Mouse (Mus musculus): ENCODE measurements around the gene Gm28042. TPM values are rescaled to one million over a fixed set of nuclear protein-coding genes. Genes with fewer than 3 reads are reported as not detected.

The Gm28042 gene
- polyA plus RNA-seq, 1 experiment from 2014 or later: 6.3 TPM

GRCm38 (mm10) chr2:119993515-119993914 lies 33.8 kb upstream of the Gm28042 start:
- Histone ChIP-seq H3K9ac (ENCODE audit: low read depth, low read length) (no peak overlapping the region), H3K4me2 (ENCODE audit: low read length) (no peak overlapping the region), H3K27ac (ENCODE audit: low read length) (no peak overlapping the region), H3K4me1 (ENCODE audit: control insufficient read depth, insufficient read depth, low read length) (no peaks in the 10 kb centered on the region), H3K27me3 (ENCODE audit: control insufficient read depth, insufficient read depth, low read depth, low read length) (no peaks in the 10 kb centered on the region), H3K36me3 (ENCODE audit: control insufficient read depth, insufficient read depth, low read length) (no peaks in the 10 kb centered on the region), H3K4me3 (ENCODE audit: low read depth, low read length) (no peak overlapping the region), H3K9me3 (replicated peaks; ENCODE audit: control insufficient read depth, low read length, poor library complexity, severe bottlenecking) (no peaks in the 10 kb centered on the region)
- no peak for ATAC-seq
- WGBS: 47% methylated on average over 2 of the region's 2 CpGs

DNA sequence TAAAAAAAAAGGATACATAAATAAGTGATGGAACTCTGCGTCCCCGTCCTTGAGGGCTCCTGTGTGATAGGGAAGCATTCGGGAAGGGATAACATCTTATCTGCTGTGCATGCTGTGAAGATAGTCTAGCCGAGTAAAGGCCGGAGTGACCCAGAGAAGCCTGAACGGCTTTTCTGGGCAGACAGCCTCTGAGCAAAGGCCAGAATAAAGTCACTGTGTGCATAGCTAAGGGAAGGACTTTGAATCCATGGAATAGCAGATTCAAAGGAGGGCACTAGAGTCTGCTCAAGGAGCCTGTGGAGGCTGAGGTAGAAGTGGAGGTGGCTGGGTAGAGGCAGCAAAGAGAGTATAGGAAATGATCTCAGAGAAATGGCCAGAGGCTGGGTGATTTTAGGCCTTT lies 32.5 kb upstream of the Gm28042 start:
- H3K27me3 ChIP-seq (ENCODE audit: control insufficient read depth, insufficient read depth, low read depth, low read length): no peaks in the 10 kb centered on the region
- H3K36me3 ChIP-seq (ENCODE audit: control insufficient read depth, insufficient read depth, low read length): no peaks in the 10 kb centered on the region
- H3K4me3 ChIP-seq (ENCODE audit: low read depth, low read length): no peak overlapping the region
- 88% methylated on average over 6 of the region's 6 CpGs for WGBS
- no peak for ATAC-seq
- H3K9me3 ChIP-seq (replicated peaks; ENCODE audit: control insufficient read depth, low read length, poor library complexity, severe bottlenecking): no peaks in the 10 kb centered on the region
- no peak overlapping the region for H3K9ac ChIP-seq (ENCODE audit: low read depth, low read length)
- no peak overlapping the region for H3K4me2 ChIP-seq (ENCODE audit: low read length)
- no peaks in the 10 kb centered on the region for H3K4me1 ChIP-seq (ENCODE audit: control insufficient read depth, insufficient read depth, low read length)
- H3K27ac ChIP-seq (ENCODE audit: low read length): no peak overlapping the region; the same call in 1 of the 2 replicates

DNA sequence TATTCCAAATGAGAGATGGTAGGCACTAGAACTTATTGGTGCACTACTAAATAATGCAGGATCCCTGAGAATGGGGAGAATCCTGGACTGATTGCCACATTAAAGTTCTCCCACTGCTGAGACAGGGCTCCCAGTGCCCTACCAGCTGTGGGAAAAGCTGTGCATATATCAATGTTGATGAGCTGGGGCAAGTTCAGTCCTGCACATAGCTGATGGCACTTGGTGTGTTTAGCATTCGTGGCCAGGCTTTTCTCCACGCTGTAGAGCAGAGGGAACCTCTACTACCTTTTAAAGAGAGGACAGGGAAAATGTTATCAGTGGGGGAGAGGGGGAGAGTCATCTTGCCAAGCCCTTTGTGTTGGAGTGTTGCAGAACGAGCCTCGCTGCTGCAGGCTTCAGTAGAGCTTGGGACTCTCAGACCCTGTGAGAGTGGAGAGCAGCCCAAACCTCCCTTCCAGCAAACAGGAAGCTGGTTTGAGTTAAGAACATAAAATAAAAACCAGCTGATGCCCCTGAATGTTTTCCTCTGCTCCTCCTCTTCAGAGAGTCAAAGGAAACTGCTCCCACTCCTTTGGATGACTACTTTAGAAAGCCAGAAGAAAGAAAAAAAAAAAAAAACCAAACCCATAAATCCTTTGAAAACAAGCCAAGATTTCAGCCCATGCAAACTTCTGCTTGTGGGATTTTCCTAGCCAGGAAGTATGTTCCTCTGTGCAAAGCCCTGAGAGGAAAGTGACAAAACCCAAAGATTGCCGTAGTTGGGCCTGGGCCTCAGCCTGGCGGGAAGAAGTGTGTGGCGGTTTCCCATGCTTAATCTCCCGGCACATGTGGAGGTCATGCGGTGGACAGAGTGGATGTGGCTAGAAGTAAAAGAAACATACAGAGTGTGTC lies 31.7 kb upstream of the Gm28042 start:
- no peak for ATAC-seq
- Histone ChIP-seq H3K9me3 (replicated peaks; ENCODE audit: control insufficient read depth, low read length, poor library complexity, severe bottlenecking) (no peaks in the 10 kb centered on the region), H3K4me2 (ENCODE audit: low read length) (no peak overlapping the region), H3K36me3 (ENCODE audit: control insufficient read depth, insufficient read depth, low read length) (no peaks in the 10 kb centered on the region), H3K27ac (ENCODE audit: low read length) (peak overlapping the region; percentile 60), H3K9ac (ENCODE audit: low read depth, low read length) (no peak overlapping the region), H3K4me1 (ENCODE audit: control insufficient read depth, insufficient read depth, low read length) (no peaks in the 10 kb centered on the region), H3K27me3 (ENCODE audit: control insufficient read depth, insufficient read depth, low read depth, low read length) (no peaks in the 10 kb centered on the region), H3K4me3 (ENCODE audit: low read depth, low read length) (no peak overlapping the region)
- 65% methylated on average over 9 of the region's 9 CpGs for WGBS

DNA sequence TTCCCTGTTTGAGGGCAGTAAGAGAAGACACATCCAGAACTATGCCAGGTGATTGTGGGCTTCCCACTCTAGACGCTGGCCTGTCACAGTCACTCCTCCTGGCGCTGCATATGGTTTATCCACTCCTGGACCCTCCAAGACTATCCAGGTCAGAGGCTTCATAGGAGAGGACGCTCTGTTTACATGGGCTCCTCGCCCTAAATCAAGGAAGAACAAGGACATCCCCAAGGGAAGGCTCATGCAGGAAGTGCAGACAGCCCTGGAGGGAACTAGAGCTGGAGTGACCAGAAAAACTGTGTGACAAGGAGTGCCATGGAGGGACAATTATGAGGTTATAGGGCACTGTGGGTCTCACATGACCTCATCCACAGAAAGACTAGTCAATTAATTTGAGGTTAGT lies 29.9 kb upstream of the Gm28042 start:
- Histone ChIP-seq H3K4me2 (ENCODE audit: low read length) (no peak overlapping the region), H3K9ac (ENCODE audit: low read depth, low read length) (no peak overlapping the region), H3K9me3 (replicated peaks; ENCODE audit: control insufficient read depth, low read length, poor library complexity, severe bottlenecking) (no peaks in the 10 kb centered on the region), H3K27me3 (ENCODE audit: control insufficient read depth, insufficient read depth, low read depth, low read length) (no peaks in the 10 kb centered on the region), H3K36me3 (ENCODE audit: control insufficient read depth, insufficient read depth, low read length) (no peaks in the 10 kb centered on the region), H3K4me1 (ENCODE audit: control insufficient read depth, insufficient read depth, low read length) (no peaks in the 10 kb centered on the region), H3K27ac (ENCODE audit: low read length) (no peak overlapping the region), H3K4me3 (ENCODE audit: low read depth, low read length) (no peak overlapping the region)
- ATAC-seq: no peak
- WGBS: 81% methylated on average over 4 of the region's 4 CpGs

- no peak for ATAC-seq
- Histone ChIP-seq H3K9me3 (replicated peaks; ENCODE audit: control insufficient read depth, low read length, poor library complexity, severe bottlenecking) (no peaks in the 10 kb centered on the region), H3K4me2 (ENCODE audit: low read length) (no peak overlapping the region), H3K9ac (ENCODE audit: low read depth, low read length) (no peak overlapping the region), H3K27ac (ENCODE audit: low read length) (no peak overlapping the region), H3K4me3 (ENCODE audit: low read depth, low read length) (no peak overlapping the region), H3K27me3 (ENCODE audit: control insufficient read depth, insufficient read depth, low read depth, low read length) (no peaks in the 10 kb centered on the region), H3K4me1 (ENCODE audit: control insufficient read depth, insufficient read depth, low read length) (no peaks in the 10 kb centered on the region), H3K36me3 (ENCODE audit: control insufficient read depth, insufficient read depth, low read length) (0 out of 2 replicates have a peak, but pooled peaks cover 3% of the 10 kb centered on the region)
- 96% methylated on average over 2 of the region's 2 CpGs for WGBS
Measured at GRCm38 (mm10) chr2:119999731-120000130, 27.6 kb upstream of the Gm28042 start.

- Histone ChIP-seq H3K27ac (ENCODE audit: low read length) (no peak overlapping the region), H3K4me1 (ENCODE audit: control insufficient read depth, insufficient read depth, low read length) (no peaks in the 10 kb centered on the region), H3K9me3 (replicated peaks; ENCODE audit: control insufficient read depth, low read length, poor library complexity, severe bottlenecking) (no peaks in the 10 kb centered on the region), H3K4me2 (ENCODE audit: low read length) (no peak overlapping the region), H3K4me3 (ENCODE audit: low read depth, low read length) (no peak overlapping the region), H3K9ac (ENCODE audit: low read depth, low read length) (no peak overlapping the region), H3K36me3 (ENCODE audit: control insufficient read depth, insufficient read depth, low read length) (0 out of 2 replicates have a peak, but pooled peaks cover 3% of the 10 kb centered on the region), H3K27me3 (ENCODE audit: control insufficient read depth, insufficient read depth, low read depth, low read length) (no peaks in the 10 kb centered on the region)
- WGBS: 85% methylated on average over 3 of the region's 3 CpGs
- ATAC-seq: no peak
Measured at GRCm38 (mm10) chr2:120000882-120001584, 26.3 kb upstream of the Gm28042 start.

DNA sequence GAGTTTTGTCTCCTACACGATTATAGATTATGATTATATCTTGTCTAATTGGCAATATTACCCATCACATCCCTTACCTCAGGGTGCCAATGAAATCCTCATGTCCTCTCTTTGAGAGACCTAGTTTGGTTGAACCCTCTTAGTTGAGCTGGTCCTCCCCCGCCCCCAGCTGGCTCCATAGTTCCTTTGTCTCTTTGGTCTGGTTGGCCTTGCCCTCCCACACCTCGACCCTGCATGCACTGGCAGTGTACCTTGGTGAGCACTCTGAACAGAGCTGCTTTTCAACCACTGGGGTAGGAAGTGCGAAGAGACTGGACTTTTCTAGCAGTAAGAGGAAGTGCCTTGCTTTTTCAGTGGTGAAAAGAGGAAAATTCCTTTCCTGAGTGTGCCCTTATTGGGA lies 25.3 kb upstream of the Gm28042 start:
- Histone ChIP-seq H3K4me3 (ENCODE audit: low read depth, low read length) (no peak overlapping the region), H3K9me3 (replicated peaks; ENCODE audit: control insufficient read depth, low read length, poor library complexity, severe bottlenecking) (no peaks in the 10 kb centered on the region), H3K36me3 (ENCODE audit: control insufficient read depth, insufficient read depth, low read length) (0 out of 2 replicates have a peak, but pooled peaks cover 3% of the 10 kb centered on the region), H3K9ac (ENCODE audit: low read depth, low read length) (no peak overlapping the region), H3K4me2 (ENCODE audit: low read length) (no peak overlapping the region), H3K27ac (ENCODE audit: low read length) (no peak overlapping the region), H3K4me1 (ENCODE audit: control insufficient read depth, insufficient read depth, low read length) (no peaks in the 10 kb centered on the region), H3K27me3 (ENCODE audit: control insufficient read depth, insufficient read depth, low read depth, low read length) (no peaks in the 10 kb centered on the region)
- WGBS: 79% methylated on average over 4 of the region's 4 CpGs
- ATAC-seq: no peak

DNA sequence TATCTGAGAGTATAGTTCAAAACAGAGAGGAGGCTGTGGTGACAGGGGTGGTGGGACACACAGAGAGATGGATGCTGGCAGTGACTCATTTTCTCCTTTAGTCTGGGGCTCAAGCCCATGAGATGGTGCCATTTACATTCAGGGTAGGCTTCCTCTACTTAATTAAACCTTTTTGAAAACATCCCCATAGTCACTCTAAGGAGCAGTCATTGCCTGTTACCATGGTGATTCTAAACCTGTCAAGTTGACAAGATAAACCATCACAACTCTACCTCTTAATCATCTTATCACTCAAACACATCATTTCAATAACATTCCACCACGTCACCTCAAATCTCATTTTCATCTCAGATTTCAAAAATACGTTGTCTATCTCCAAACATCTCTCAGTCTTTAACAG lies 23.3 kb upstream of the Gm28042 start:
- WGBS: 81% methylated on average over 2 of the region's 2 CpGs
- H3K36me3 ChIP-seq (ENCODE audit: control insufficient read depth, insufficient read depth, low read length): 0 out of 2 replicates have a peak, but pooled peaks cover 3% of the 10 kb centered on the region
- no peak for ATAC-seq

GRCm38 (mm10) chr2:120006696-120007095 lies 20.6 kb upstream of the Gm28042 start:
- no peak for ATAC-seq
- H3K36me3 ChIP-seq (ENCODE audit: control insufficient read depth, insufficient read depth, low read length): peaks cover 3% of the 10 kb centered on the region; the same call in 1 of the 2 replicates
- WGBS: 93% methylated on average over 7 of the region's 7 CpGs
- no peak overlapping the region for H3K4me3 ChIP-seq (ENCODE audit: low read depth, low read length)
- no peaks in the 10 kb centered on the region for H3K27me3 ChIP-seq (ENCODE audit: control insufficient read depth, insufficient read depth, low read depth, low read length)
- no peak overlapping the region for H3K27ac ChIP-seq (ENCODE audit: low read length)
- H3K4me1 ChIP-seq (ENCODE audit: control insufficient read depth, insufficient read depth, low read length): no peaks in the 10 kb centered on the region
- no peak overlapping the region for H3K9ac ChIP-seq (ENCODE audit: low read depth, low read length)
- H3K9me3 ChIP-seq (replicated peaks; ENCODE audit: control insufficient read depth, low read length, poor library complexity, severe bottlenecking): no peaks in the 10 kb centered on the region
- H3K4me2 ChIP-seq (ENCODE audit: low read length): no peak overlapping the region

More for the DNA sequence above, 23.3 kb upstream of the Gm28042 start:
- no peak overlapping the region for H3K4me3 ChIP-seq (ENCODE audit: low read depth, low read length)
- H3K4me1 ChIP-seq (ENCODE audit: control insufficient read depth, insufficient read depth, low read length): no peaks in the 10 kb centered on the region
- no peaks in the 10 kb centered on the region for H3K27me3 ChIP-seq (ENCODE audit: control insufficient read depth, insufficient read depth, low read depth, low read length)
- no peak overlapping the region for H3K9ac ChIP-seq (ENCODE audit: low read depth, low read length)
- H3K27ac ChIP-seq (ENCODE audit: low read length): no peak overlapping the region
- no peaks in the 10 kb centered on the region for H3K9me3 ChIP-seq (replicated peaks; ENCODE audit: control insufficient read depth, low read length, poor library complexity, severe bottlenecking)
- H3K4me2 ChIP-seq (ENCODE audit: low read length): no peak overlapping the region
